Mouse (Mus musculus): Measurements from ENCODE around the gene Mgat3. TPM values are rescaled to one million over a fixed set of nuclear protein-coding genes. Genes with fewer than 3 reads are reported as not detected.

Gene Mgat3
- polyA plus RNA-seq, 1 experiment, result 19.2 TPM

- peaks cover 81% of the 10 kb centered on the region for H3K79me2 ChIP-seq (ENCODE audit: control insufficient read depth, insufficient read depth)
- peaks cover 64% of the 10 kb centered on the region for H3K36me3 ChIP-seq (ENCODE audit: control insufficient read depth, insufficient read depth)
- no peak overlapping the region for H3ac ChIP-seq (ENCODE audit: control insufficient read depth, insufficient read length, low read depth)
- no peaks in the 10 kb centered on the region for H3K27me3 ChIP-seq (ENCODE audit: control insufficient read depth, insufficient read depth, insufficient read length)
- TF ChIP-seq MYOD1 (IDR thresholded peaks at IDR 0.05; ENCODE audit: control insufficient read depth, insufficient read length, low read depth), result no peak
- TF ChIP-seq FOSL1 (IDR thresholded peaks at IDR 0.05; ENCODE audit: insufficient read depth, low read length, poor library complexity, severe bottlenecking), result no peak
- H3K4me3 ChIP-seq (ENCODE audit: insufficient read depth, poor library complexity, severe bottlenecking), result no peak overlapping the region
- peaks cover 48% of the 10 kb centered on the region for H3K79me3 ChIP-seq (ENCODE audit: low read depth)
These were observed 29.8 kb upstream of the Mgat3 start for GRCm38 (mm10) chr15:80143760-80144159.

- H3K4me3 ChIP-seq (ENCODE audit: insufficient read depth, poor library complexity, severe bottlenecking), result no peak overlapping the region
- TF ChIP-seq FOSL1 (IDR thresholded peaks at IDR 0.05; ENCODE audit: insufficient read depth, low read length, poor library complexity, severe bottlenecking) (no peak), CTCF (IDR thresholded peaks at IDR 0.05; ENCODE audit: control insufficient read depth, insufficient read depth, insufficient read length) (no peak), CEBPB (IDR thresholded peaks at IDR 0.05; ENCODE audit: low read depth) (no peak), MAX (IDR thresholded peaks at IDR 0.05) (no peak), MYOG (IDR thresholded peaks at IDR 0.05; ENCODE audit: control insufficient read depth, extremely low read depth, insufficient read length) (no peak), USF1 (IDR thresholded peaks at IDR 0.05; ENCODE audit: low read depth) (no peak)
- peaks cover 74% of the 10 kb centered on the region for H3K36me3 ChIP-seq (ENCODE audit: control insufficient read depth, insufficient read depth)
- H3ac ChIP-seq (ENCODE audit: control insufficient read depth, insufficient read length, low read depth), result no peak overlapping the region
- no peaks in the 10 kb centered on the region for H3K27me3 ChIP-seq (ENCODE audit: control insufficient read depth, insufficient read depth, insufficient read length)
- peaks cover 64% of the 10 kb centered on the region for H3K79me2 ChIP-seq (ENCODE audit: control insufficient read depth, insufficient read depth)
- peaks cover 33% of the 10 kb centered on the region for H3K79me3 ChIP-seq (ENCODE audit: low read depth)
These were observed 28.1 kb upstream of the Mgat3 start for GRCm38 (mm10) chr15:80145397-80145796.

GRCm38 (mm10) chr15:80146153-80146552 is 27.4 kb upstream of the Mgat3 start:
- no peak for TF ChIP-seq USF1 (IDR thresholded peaks at IDR 0.05; ENCODE audit: low read depth)
- no peak for TF ChIP-seq MYOG (IDR thresholded peaks at IDR 0.05; ENCODE audit: control insufficient read depth, extremely low read depth, insufficient read length)
- no peak for TF ChIP-seq MAX (IDR thresholded peaks at IDR 0.05)
- TF ChIP-seq MYOD1 (IDR thresholded peaks at IDR 0.05; ENCODE audit: control insufficient read depth, insufficient read length, low read depth), result no peak
- TF ChIP-seq CTCF (IDR thresholded peaks at IDR 0.05; ENCODE audit: control insufficient read depth, insufficient read depth, insufficient read length), result no peak
- no peak for TF ChIP-seq FOSL1 (IDR thresholded peaks at IDR 0.05; ENCODE audit: insufficient read depth, low read length, poor library complexity, severe bottlenecking)
- no peak for TF ChIP-seq CEBPB (IDR thresholded peaks at IDR 0.05; ENCODE audit: low read depth)
- H3K79me3 ChIP-seq (ENCODE audit: low read depth), result peaks cover 25% of the 10 kb centered on the region
- no peak overlapping the region for H3ac ChIP-seq (ENCODE audit: control insufficient read depth, insufficient read length, low read depth)
- peaks cover 74% of the 10 kb centered on the region for H3K36me3 ChIP-seq (ENCODE audit: control insufficient read depth, insufficient read depth)
- no peak overlapping the region for H3K4me3 ChIP-seq (ENCODE audit: insufficient read depth, poor library complexity, severe bottlenecking)
- peaks cover 57% of the 10 kb centered on the region for H3K79me2 ChIP-seq (ENCODE audit: control insufficient read depth, insufficient read depth)
- no peaks in the 10 kb centered on the region for H3K27me3 ChIP-seq (ENCODE audit: control insufficient read depth, insufficient read depth, insufficient read length)

GRCm38 (mm10) chr15:80147090-80147489 is 26.4 kb upstream of the Mgat3 start:
- Histone ChIP-seq H3K79me3 (ENCODE audit: low read depth) (peaks cover 18% of the 10 kb centered on the region), H3K36me3 (ENCODE audit: control insufficient read depth, insufficient read depth) (peaks cover 74% of the 10 kb centered on the region), H3ac (ENCODE audit: control insufficient read depth, insufficient read length, low read depth) (no peak overlapping the region), H3K79me2 (ENCODE audit: control insufficient read depth, insufficient read depth) (peaks cover 47% of the 10 kb centered on the region), H3K4me3 (ENCODE audit: insufficient read depth, poor library complexity, severe bottlenecking) (no peak overlapping the region), H3K27me3 (ENCODE audit: control insufficient read depth, insufficient read depth, insufficient read length) (no peaks in the 10 kb centered on the region)
- TF ChIP-seq CEBPB (IDR thresholded peaks at IDR 0.05; ENCODE audit: low read depth) (no peak), MYOD1 (IDR thresholded peaks at IDR 0.05; ENCODE audit: control insufficient read depth, insufficient read length, low read depth) (no peak), MAX (IDR thresholded peaks at IDR 0.05) (no peak), CTCF (IDR thresholded peaks at IDR 0.05; ENCODE audit: control insufficient read depth, insufficient read depth, insufficient read length) (no peak), USF1 (IDR thresholded peaks at IDR 0.05; ENCODE audit: low read depth) (no peak), MYOG (IDR thresholded peaks at IDR 0.05; ENCODE audit: control insufficient read depth, extremely low read depth, insufficient read length) (no peak), FOSL1 (IDR thresholded peaks at IDR 0.05; ENCODE audit: insufficient read depth, low read length, poor library complexity, severe bottlenecking) (no peak)

- no peak overlapping the region for H3ac ChIP-seq (ENCODE audit: control insufficient read depth, insufficient read length, low read depth)
- no peaks in the 10 kb centered on the region for H3K27me3 ChIP-seq (ENCODE audit: control insufficient read depth, insufficient read depth, insufficient read length)
- H3K36me3 ChIP-seq (ENCODE audit: control insufficient read depth, insufficient read depth), result peaks cover 74% of the 10 kb centered on the region
- TF ChIP-seq FOSL1 (IDR thresholded peaks at IDR 0.05; ENCODE audit: insufficient read depth, low read length, poor library complexity, severe bottlenecking), result no peak
- no peak for TF ChIP-seq CTCF (IDR thresholded peaks at IDR 0.05; ENCODE audit: control insufficient read depth, insufficient read depth, insufficient read length)
- no peak for TF ChIP-seq USF1 (IDR thresholded peaks at IDR 0.05; ENCODE audit: low read depth)
- TF ChIP-seq MYOD1 (IDR thresholded peaks at IDR 0.05; ENCODE audit: control insufficient read depth, insufficient read length, low read depth), result no peak
- no peak for TF ChIP-seq CEBPB (IDR thresholded peaks at IDR 0.05; ENCODE audit: low read depth)
- TF ChIP-seq MAX (IDR thresholded peaks at IDR 0.05), result no peak
- no peak for TF ChIP-seq MYOG (IDR thresholded peaks at IDR 0.05; ENCODE audit: control insufficient read depth, extremely low read depth, insufficient read length)
- H3K79me2 ChIP-seq (ENCODE audit: control insufficient read depth, insufficient read depth), result peaks cover 43% of the 10 kb centered on the region
- no peak overlapping the region for H3K4me3 ChIP-seq (ENCODE audit: insufficient read depth, poor library complexity, severe bottlenecking)
- H3K79me3 ChIP-seq (ENCODE audit: low read depth), result peaks cover 14% of the 10 kb centered on the region
These were observed 26.0 kb upstream of the Mgat3 start for GRCm38 (mm10) chr15:80147511-80147910.

GRCm38 (mm10) chr15:80148565-80148964 is 25.0 kb upstream of the Mgat3 start:
- Histone ChIP-seq H3ac (ENCODE audit: control insufficient read depth, insufficient read length, low read depth) (no peak overlapping the region), H3K27me3 (ENCODE audit: control insufficient read depth, insufficient read depth, insufficient read length) (no peaks in the 10 kb centered on the region), H3K36me3 (ENCODE audit: control insufficient read depth, insufficient read depth) (peaks cover 74% of the 10 kb centered on the region), H3K4me3 (ENCODE audit: insufficient read depth, poor library complexity, severe bottlenecking) (no peak overlapping the region), H3K79me3 (ENCODE audit: low read depth) (peaks cover 7% of the 10 kb centered on the region), H3K79me2 (ENCODE audit: control insufficient read depth, insufficient read depth) (peaks cover 32% of the 10 kb centered on the region)
- TF ChIP-seq CTCF (IDR thresholded peaks at IDR 0.05; ENCODE audit: control insufficient read depth, insufficient read depth, insufficient read length) (no peak), USF1 (IDR thresholded peaks at IDR 0.05; ENCODE audit: low read depth) (no peak), MYOG (IDR thresholded peaks at IDR 0.05; ENCODE audit: control insufficient read depth, extremely low read depth, insufficient read length) (no peak), CEBPB (IDR thresholded peaks at IDR 0.05; ENCODE audit: low read depth) (no peak), FOSL1 (IDR thresholded peaks at IDR 0.05; ENCODE audit: insufficient read depth, low read length, poor library complexity, severe bottlenecking) (no peak), MYOD1 (IDR thresholded peaks at IDR 0.05; ENCODE audit: control insufficient read depth, insufficient read length, low read depth) (no peak), MAX (IDR thresholded peaks at IDR 0.05) (no peak)
